Mouse (Mus musculus): ENCODE measurements at regions not wholly inside any gene's neighbourhood (a gene's known extent, or its start where the extent isn't known, plus 50 kb on each side); places are given as distances from the start of the nearest gene placed in this dataset.

- no peaks in the 10 kb centered on the region for H3K79me2 ChIP-seq (ENCODE audit: control insufficient read depth, insufficient read depth, low read length, poor library complexity)
- no peaks in the 10 kb centered on the region for H3K4me1 ChIP-seq (ENCODE audit: control insufficient read depth in 1 of 2, insufficient read depth in 2 of 2, low read length in 2 of 2)
- H3K27me3 ChIP-seq (ENCODE audit: control insufficient read depth in 1 of 2, insufficient read depth in 2 of 2, low read length in 2 of 2): no peaks in the 10 kb centered on the region; a peak in 1 of 4 replicates
- H3K9me3 ChIP-seq (replicated peaks; ENCODE audit: insufficient read depth, low read length): no peaks in the 10 kb centered on the region
- DNase-seq (ENCODE audit: low read depth, low spot score): no peak
- no peak overlapping the region for H3K9ac ChIP-seq (ENCODE audit: control insufficient read depth, low read depth, low read length, poor library complexity, severe bottlenecking)
- H3K27ac ChIP-seq (ENCODE audit: control insufficient read depth, low read depth, low read length): no peak overlapping the region
- no peaks in the 10 kb centered on the region for H3K36me3 ChIP-seq (ENCODE audit: control insufficient read depth in 1 of 2, insufficient read depth in 2 of 2, low read length in 2 of 2)
- TF ChIP-seq UBTF (IDR thresholded peaks at IDR 0.05; ENCODE audit: borderline replicate concordance, insufficient read depth, low read depth, low read length) (no peak), BHLHE40 (IDR thresholded peaks at IDR 0.05; ENCODE audit: borderline replicate concordance, low read depth, low read length) (no peak), MEF2A (IDR thresholded peaks at IDR 0.05; ENCODE audit: extremely low read depth, insufficient replicate concordance, low read depth, low read length, poor library complexity, severe bottlenecking) (no peak), POLR2AphosphoS5 (IDR thresholded peaks at IDR 0.05; ENCODE audit: borderline replicate concordance, low read depth, low read length) (no peak), SIN3A (IDR thresholded peaks at IDR 0.05; ENCODE audit: low read length) (no peak), POLR2A (IDR thresholded peaks at IDR 0.05; ENCODE audit: control insufficient read depth in 1 of 2, insufficient read depth in 1 of 2, low read depth in 1 of 2, low read length in 2 of 2, poor library complexity in 1 of 2) (no peak), ZMIZ1 (IDR thresholded peaks at IDR 0.05; ENCODE audit: low read depth, low read length) (no peak), RAD21 (IDR thresholded peaks at IDR 0.05; ENCODE audit: low read depth, low read length) (no peak), MAZ (IDR thresholded peaks at IDR 0.05; ENCODE audit: low read depth, low read length) (no peak), ETS1 (IDR thresholded peaks at IDR 0.05; ENCODE audit: low read depth, low read length) (no peak), EP300 (IDR thresholded peaks at IDR 0.05; ENCODE audit: low read depth in 1 of 2, low read length in 2 of 2) (no peak), TBP (IDR thresholded peaks at IDR 0.05; ENCODE audit: low read depth, low read length) (no peak), NRF1 (IDR thresholded peaks at IDR 0.05; ENCODE audit: insufficient read depth, low read depth, low read length, poor library complexity, severe bottlenecking) (no peak), USF2 (IDR thresholded peaks at IDR 0.05; ENCODE audit: borderline replicate concordance in 1 of 2, insufficient read depth in 1 of 2, low read depth in 1 of 2, low read length in 2 of 2) (no peak), GABPA (IDR thresholded peaks at IDR 0.05; ENCODE audit: low read depth, low read length) (no peak)
- no peak overlapping the region for H3K4me3 ChIP-seq (ENCODE audit: control insufficient read depth in 1 of 2, insufficient read depth in 1 of 2, low read depth in 2 of 2, low read length in 2 of 2)
Measured at GRCm38 (mm10) chr7:136213962-136214308, 497.8 kb upstream of the Mki67 start.

DNA sequence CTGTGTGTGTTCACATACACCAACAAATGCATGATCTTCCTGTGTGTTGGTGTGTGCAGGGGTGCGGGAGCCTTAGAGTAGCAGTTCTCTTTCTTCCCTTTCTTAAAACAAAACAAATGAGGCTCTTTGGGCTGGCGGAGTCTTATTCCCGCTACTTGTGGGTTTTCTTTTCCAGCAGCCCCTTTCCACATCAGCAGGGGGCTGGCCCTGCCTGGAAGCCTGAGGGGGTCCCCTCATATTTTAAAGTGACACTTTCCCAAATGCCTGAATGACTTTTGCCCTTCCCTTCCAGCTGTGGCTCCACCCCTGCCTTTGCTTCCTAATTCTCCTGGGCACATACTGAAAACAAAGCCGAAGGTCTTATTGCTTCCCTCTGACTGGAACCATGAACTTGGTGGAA, 498.3 kb upstream of the Mki67 start:
- no peaks in the 10 kb centered on the region for H3K79me2 ChIP-seq (ENCODE audit: control insufficient read depth, insufficient read depth, low read length, poor library complexity)
- TF ChIP-seq MYB (IDR thresholded peaks at IDR 0.05; ENCODE audit: low read depth, low read length) (no peak), ZC3H11A (IDR thresholded peaks at IDR 0.05; ENCODE audit: low read depth, low read length) (no peak), MAZ (IDR thresholded peaks at IDR 0.05; ENCODE audit: low read depth, low read length) (no peak), SIN3A (IDR thresholded peaks at IDR 0.05; ENCODE audit: low read length) (no peak), JUND (IDR thresholded peaks at IDR 0.05; ENCODE audit: low read depth, low read length) (no peak), USF1 (IDR thresholded peaks at IDR 0.05; ENCODE audit: low read depth, low read length) (no peak), GATA1 (IDR thresholded peaks at IDR 0.05; ENCODE audit: low read depth, low read length) (no peak), ZKSCAN1 (IDR thresholded peaks at IDR 0.05; ENCODE audit: low read depth, low read length) (no peak), POLR2A (IDR thresholded peaks at IDR 0.05; ENCODE audit: control insufficient read depth in 1 of 2, insufficient read depth in 1 of 2, low read depth in 1 of 2, low read length in 2 of 2, poor library complexity in 1 of 2) (no peak), HCFC1 (IDR thresholded peaks at IDR 0.05; ENCODE audit: low read depth, low read length) (no peak)
- no peaks in the 10 kb centered on the region for H3K36me3 ChIP-seq (ENCODE audit: control insufficient read depth in 1 of 2, insufficient read depth in 2 of 2, low read length in 2 of 2)
- no peak for DNase-seq (ENCODE audit: low read depth, low spot score)
- no peaks in the 10 kb centered on the region for H3K4me1 ChIP-seq (ENCODE audit: control insufficient read depth in 1 of 2, insufficient read depth in 2 of 2, low read length in 2 of 2)
- no peak overlapping the region for H3K4me3 ChIP-seq (ENCODE audit: control insufficient read depth in 1 of 2, insufficient read depth in 1 of 2, low read depth in 2 of 2, low read length in 2 of 2)
- no peak overlapping the region for H3K27ac ChIP-seq (ENCODE audit: control insufficient read depth, low read depth, low read length)
- no peaks in the 10 kb centered on the region for H3K9me3 ChIP-seq (replicated peaks; ENCODE audit: insufficient read depth, low read length)
- H3K27me3 ChIP-seq (ENCODE audit: control insufficient read depth in 1 of 2, insufficient read depth in 2 of 2, low read length in 2 of 2): no peaks in the 10 kb centered on the region; a peak in 1 of 4 replicates
- H3K9ac ChIP-seq (ENCODE audit: control insufficient read depth, low read depth, low read length, poor library complexity, severe bottlenecking): no peak overlapping the region

All from MEL (cell line).